Mouse (Mus musculus) naive thymus-derived CD4-positive, alpha-beta T cell, adult 2 months (primary cell): ENCODE measurements at regions not wholly inside any gene's neighbourhood (a gene's known extent, or its start where the extent isn't known, plus 50 kb on each side); places are given as distances from the start of the nearest gene placed in this dataset.
"Not testable (repeated sequence)": the region's sequence is repeated elsewhere in the genome, so short reads cannot be mapped to it uniquely, and the experiment has no call there.

Source experiments
- DNase-seq: peaks from one replicate; pipeline ENCODE4 v3.0.0-alpha.2; 2011; ENCODE audit warnings: low read depth

DNA sequence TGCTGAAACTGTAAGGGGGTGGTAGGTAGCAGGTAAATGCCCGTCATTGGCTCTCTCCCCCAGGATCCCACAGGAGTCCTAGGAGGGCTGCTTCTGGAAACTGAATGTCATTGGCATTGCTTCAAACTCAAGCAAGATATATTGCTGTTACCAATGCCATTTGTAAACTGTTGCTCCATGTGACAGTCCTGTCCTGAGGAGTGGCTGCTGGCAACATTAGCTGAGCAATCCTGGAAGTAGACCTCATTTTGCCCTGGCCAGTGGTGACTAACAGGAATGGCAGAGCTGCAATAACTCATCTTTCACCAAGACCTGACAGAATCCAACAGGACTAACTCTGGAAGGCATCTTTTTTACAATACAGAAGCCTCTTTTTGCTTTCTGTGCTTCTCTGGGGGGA is 143.2 kb downstream of the Gm815 start:
- no peak for DNase-seq

DNA sequence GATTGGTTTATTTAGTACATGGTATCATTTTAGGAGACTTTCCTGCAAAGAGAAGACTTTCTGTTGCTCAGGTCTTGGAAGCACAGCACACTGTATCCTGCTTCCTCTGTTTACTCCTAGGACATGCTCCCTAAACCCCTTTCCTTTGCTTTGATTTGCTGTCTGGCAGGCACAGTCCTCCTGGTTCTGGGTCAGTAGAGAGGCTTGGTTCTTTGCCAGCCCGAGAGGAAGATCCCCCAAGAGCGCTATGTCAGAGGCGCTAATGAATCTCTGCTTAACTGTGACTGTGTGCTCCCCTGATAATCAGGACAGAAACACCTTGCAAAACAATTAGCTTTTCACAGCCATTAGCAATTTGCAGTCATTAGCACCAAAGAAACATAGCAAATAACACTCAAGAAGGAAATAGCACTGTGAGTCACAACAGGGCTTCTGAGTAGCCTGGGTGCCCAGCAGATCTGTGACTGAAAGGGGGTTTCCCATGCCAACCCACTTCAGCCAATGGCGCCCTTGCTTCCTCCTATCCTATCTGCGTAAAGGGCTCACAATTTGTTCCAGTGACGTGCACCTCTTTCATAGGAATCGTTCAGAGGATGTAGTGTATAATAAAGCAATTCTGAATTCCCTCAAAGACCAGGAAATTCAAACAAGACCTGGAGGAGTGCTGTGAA is 145.5 kb downstream of the Gm815 start:
- DNase-seq, result no peak

DNA sequence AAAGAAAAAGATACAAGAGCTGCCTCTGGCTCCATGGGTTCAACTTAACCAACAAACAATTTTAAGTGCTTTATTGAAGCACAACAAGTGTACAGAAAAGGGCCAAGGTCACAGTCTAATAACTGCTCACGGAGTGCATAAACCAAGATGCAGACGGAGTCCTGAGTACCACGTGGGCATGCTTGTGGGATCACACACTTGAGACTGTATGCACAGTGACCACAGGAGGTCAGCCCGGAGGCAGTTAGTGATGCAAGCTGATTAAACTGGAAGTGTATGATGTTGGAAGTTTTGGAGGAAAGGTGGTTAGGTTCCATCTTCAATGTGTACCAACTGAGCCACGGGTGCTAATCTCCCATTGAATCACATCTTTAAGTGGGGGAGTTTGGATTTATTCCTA is 146.9 kb downstream of the Gm815 start:
- no peak for DNase-seq

DNA sequence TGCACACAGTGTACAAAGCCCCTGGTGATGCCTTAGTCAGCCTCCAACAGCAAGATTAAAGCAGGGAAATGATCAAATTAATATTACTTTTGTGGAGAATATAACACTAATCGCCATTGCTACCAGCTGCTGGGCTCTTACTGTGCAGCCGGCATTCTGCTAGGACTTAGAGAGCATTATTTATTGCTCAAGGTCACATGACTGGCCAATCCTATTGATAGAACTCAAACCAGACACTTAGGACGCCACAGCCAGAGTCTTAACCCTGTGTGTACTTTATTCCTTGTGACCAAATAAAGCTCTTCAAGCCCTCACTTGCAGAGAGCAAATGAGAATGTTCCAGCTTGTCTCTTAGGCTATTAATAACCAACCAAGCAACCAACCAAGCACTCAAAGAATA is 152.6 kb downstream of the Gm815 start:
- no peak for DNase-seq

DNA sequence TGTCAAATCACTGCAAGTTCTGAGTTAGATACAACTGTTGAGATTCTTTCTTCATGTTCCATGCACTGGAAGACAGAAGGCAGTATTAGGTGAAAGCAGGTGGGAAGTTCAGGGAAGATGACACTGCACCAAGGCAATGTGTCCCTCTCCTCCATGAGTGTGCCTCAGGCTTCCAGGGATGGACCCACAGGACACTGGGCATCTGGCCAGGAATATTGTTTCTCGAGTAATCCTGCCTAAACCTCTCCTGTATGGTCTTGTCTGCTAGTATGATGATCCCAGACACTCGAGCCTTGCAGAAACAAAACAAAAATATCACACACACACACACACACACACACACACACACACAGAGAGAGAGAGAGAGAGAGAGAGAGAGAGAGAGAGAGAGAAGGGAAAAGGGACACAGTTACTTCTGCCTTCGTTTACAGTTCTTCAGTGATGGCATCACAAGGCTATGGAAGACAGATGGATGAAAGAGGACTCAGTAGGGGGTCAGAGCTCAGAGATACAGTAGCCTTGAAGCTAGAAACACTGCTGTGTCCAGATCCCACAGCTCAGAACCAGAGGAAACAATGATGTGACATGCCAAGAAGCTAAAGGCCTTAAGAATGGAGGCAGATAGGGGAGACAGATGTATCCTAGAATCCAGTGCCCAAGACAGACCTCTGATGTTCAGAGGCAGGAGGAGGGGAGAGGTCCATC is 154.8 kb downstream of the Gm815 start:
- no peak for DNase-seq

DNA sequence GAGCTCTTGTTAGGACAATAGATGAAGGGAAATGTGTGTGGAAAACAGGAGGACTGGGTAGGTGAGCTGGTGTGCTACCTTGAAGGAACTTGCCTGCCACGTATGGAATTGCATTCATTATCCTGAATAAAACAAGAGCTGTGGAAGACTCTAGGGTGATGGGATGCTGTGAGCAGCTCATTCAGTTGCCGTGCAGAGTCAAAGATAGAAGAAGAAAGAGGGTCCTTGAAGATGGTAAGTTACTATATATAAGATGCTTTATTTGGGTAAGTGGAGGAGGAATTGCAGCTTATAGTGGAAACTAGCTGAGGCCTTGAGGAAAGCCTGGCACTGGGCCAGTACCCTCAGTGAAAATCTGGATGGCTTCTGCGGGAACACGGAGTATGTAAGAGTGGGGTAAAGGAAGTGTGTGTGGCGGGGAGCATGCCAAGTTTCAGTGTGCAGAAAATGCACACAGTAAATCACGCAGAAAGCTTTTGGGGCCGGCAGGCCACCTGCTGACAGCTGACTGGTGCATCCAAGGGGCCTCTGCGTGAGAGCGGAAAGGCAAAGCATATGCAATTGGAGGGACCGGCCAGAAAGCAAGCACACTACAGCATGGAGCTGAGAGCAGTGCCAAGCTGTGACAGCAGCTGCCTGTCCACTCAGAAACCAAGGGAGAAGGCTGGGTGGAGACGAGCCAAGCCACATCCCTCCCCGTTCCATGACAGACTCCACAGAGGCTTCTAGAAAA is 149.7 kb upstream of the Vldlr start:
- no peak for DNase-seq

DNA sequence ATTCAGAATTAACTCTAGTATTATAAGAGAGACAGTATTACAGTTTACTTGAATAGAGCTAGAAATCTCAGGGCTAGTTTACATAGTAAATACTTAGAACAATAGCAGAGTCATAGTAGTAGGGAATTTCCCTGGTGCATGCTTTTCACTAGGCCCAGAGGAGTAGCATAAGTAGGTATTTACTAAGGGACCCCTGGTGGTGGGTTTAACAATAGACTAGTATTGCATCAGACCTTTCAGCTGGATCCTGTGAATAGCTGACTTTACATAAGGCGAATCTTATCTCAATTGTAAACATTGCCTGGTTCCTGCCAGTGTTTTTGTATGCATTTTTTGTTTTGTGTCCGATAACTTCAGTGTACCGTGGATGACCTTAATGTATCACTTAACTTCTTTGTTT is 143.0 kb upstream of the Vldlr start:
- DNase-seq, result no peak

DNA sequence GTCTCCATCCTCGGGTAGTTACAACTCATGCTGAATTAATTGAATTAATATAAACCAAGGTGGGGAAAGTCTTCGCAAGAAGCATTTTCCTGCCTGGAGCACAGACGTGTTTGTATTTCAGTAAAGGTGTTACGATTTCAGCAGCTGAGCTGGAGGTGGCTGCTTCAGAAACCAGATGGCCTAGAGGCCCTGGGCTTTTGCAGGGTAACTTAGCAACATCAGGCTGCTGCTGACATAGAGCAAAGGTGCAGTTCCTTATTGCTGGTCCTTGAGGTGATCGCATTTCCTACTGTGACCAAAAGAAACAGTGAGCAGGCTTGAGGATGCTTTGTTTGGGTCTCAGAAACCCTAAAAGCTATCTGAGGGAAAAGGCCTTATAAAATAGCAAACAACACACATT is 141.3 kb upstream of the Vldlr start:
- DNase-seq, result no peak

DNA sequence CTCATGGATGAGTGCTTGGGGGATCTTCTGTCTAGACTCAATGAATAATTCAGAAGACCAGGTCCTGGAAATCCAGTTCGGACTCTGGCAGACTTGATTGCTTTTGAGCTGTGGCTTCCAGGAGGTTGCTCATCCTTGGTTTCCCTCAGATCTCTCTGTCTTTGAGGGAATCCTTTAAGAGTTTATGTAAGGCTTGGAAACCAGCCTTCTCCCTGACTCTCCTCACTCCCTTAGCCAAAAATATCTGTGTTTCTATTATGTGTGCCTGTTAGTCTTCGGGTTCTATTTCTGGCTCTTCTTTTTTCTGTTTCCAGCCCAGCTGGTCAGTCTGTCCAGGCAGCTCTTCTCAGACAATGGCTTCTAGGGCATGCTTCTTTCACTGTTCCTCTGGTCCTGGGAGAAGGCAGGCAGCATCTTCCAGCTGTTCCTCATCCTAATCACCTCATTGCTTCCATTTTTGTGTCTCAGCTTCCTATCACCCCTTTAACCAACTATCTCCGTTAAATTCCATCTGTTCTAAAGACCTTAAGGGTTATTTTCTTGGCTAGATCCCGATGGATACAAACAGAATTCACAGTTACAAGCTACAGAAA is 139.3 kb upstream of the Vldlr start:
- DNase-seq, result no peak

DNA sequence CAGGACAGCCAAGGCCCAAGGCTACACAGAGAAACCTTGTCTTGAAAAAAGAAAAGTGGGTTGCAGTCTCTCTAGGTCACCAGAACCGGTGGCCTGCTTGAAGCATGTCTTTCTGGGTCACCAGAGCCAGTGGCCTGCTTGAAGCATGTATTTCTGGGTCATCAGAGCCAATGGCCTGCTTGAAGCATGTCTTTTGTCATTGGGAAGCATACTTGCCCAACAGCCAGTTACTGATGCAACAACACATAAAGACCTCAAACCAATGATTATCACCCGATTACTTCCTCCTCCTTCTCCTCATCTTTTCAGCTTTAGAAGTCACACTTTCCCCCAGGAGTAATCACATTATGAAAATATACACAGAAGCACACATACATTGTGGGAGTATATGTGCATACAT is 128.9 kb upstream of the Vldlr start:
- no peak for DNase-seq

DNA sequence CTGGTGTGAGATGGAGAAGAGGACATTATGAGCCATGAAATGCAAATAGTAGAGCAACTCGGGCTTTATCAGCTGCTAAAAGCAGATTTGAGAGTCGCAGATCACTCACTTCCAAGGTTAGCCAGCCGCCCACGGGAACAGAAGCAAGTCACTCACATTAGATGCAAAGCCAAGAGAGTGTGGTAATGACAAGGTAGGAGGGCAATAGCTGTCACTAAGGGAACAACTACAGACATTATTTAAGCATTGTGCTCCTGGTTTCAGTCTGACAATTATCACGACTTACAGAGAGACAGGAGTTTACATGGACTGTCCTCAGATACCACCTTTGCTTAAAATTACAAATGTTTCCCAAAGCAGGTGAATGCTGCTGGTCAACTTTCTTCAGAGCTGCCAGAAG is 128.5 kb upstream of the Vldlr start:
- no peak for DNase-seq

DNA sequence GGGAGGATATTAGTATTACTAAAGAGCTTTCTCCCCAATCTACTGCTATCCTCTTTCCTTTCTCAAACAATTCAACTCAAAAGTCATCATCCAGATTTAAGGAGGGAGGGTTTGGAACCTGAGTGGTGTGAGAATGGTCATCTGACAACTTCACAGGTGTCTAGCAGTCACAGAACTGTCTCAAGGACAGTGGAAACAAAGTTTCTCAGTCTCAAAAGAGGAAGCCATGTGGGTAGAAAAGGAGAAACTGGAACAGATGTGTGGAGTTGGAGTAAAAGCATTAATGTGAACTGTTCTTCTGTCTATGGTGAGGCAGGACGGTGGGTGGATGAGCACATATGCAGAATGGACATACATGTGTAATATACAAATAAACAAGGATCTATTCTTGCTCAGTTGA is 127.2 kb upstream of the Vldlr start:
- DNase-seq, result no peak

DNA sequence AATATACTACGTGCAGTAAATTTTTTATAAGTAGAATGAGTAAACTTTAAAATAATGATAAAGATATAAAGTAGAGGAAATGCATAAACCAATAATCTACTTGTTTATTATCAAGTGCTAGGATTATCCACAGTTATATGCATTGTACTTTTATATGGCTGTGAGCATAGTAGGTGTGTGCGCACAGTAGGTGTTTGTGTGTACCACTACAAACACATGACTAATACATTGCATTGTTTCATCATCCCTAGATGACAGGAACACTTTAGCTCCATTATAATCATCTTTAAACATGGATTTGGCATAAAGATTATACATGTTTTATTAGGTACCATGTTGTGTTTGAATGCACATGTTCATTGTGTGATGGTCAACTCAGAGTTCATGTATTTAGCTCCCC is 124.7 kb upstream of the Vldlr start:
- no peak for DNase-seq

DNA sequence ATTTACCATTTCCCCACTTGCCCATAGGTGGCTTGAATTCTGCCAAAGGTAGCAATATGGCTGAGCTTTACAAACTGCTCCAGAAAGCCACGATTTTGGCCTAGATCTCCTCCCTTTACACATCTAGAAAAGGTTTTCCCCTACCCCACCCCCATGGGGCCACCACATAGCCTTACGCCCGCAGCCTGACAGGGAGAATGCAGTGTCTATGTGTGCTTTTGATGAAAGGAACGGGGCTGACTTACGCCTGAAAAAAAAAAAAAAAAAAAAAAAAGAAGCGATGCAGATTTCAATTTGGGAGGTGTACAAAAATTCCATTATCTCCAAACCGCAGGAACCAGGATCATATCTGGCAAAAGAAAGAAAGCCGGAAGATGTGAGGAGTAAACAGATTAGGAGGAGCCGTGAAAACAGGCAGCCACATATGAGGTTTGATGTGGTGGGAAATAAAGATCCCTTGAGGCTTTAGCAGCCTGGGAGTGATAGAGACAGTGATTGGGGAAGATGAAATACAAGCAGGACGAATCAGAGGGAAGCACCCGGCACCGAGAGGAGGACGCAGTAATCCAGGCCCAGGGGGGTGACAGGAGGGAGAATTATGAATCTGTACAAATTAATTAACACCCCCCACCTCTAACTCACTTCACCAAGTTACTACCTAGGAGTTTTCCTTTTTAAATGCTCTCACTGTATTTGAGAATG is 121.4 kb upstream of the Vldlr start:
- no peak for DNase-seq

DNA sequence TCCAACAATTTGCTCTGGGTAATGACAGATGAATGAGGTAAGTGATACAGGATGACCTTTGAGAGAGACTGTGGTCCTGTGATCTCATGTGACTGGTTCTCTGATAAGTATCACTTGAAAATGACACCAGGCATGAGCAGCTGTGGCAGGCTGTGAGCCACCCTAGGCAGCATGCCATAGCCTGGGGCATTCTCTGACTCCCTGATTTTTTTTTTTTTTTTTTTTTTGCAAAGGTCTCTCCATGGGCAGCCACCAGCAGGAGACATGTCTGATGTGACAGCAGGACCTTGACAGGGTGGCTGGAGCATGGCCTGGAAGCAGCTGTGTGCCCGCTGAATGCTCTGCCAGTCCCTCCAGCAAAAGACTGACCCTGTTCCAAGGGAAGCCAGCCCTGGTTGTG is 116.4 kb upstream of the Vldlr start:
- DNase-seq, result no peak

DNA sequence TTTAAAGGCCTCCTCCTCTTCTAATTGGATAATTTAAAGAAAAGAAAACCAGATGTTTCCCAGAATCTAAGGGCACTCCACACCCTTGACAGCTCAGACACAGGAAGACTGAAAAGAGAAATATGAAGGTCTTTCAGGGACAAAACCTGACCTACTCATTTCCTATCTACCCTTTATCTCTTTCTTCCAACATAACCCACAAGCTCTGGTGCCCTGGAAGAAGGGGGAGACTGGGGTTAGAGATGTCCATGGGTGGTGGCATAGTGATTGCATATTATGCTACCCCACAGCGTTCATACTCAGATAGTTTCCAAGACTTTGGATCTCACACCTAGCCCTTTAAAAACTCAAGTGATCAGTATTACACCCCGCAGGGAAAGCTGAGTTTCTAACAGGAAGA is 105.8 kb upstream of the Vldlr start:
- no peak for DNase-seq

DNA sequence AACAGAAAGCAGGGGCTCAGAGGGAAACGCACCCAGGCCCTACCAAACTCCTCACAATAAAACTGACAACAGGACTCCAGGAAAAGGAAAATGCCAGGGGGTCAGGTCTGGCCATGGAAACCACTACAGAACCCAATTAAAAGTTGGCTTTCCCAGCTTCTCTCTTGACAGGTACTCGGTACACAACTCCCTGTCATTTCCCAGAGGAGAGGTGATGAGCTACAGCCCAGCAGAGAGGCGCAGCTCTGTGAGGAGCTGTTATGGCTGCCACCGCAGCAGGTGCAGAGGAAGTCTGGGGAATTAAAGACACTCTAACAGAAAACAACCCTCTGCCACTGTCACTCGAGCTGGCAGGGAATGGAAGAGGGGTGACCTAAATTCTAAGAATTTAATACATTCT is 95.4 kb upstream of the Vldlr start:
- DNase-seq, result no peak

DNA sequence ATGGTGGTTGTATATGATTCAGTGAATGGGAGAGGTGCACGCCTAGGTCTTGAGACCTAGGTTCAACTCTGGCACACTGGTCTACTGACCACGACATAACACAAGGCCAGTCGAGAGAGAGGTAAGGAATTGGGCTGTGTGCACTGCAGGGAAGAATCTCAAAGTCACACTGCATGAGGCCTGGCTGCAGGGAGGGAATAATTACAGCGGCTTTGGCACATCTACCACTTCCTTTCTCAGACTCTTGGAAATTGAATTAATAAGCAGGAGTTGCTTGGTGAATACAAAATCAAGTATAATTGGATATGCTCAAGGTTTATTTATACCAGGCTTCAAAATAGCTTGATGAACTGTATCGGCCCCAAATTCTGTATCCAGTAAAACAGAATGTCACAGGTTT is 93.9 kb upstream of the Vldlr start:
- DNase-seq, result no peak

DNA sequence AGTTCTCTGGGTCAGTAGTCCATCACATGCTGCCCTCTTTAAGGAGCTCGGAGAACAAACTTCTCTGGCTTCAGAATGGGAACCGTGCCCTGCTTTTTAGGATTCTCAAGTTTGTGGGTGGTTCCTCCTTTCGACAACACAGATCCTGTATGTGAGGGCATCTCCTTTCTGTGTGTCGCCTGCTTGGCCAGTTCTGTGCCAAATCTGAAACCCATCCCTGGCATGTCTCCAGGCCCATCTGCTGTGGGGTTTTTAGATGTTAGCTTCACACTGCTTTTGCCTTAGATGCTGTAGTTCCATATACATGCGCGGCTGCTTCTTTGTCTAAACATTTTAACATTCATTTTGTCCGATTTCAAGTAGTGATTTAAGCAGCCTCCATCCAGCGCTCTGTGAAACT is 93.0 kb upstream of the Vldlr start:
- DNase-seq, result no peak

DNA sequence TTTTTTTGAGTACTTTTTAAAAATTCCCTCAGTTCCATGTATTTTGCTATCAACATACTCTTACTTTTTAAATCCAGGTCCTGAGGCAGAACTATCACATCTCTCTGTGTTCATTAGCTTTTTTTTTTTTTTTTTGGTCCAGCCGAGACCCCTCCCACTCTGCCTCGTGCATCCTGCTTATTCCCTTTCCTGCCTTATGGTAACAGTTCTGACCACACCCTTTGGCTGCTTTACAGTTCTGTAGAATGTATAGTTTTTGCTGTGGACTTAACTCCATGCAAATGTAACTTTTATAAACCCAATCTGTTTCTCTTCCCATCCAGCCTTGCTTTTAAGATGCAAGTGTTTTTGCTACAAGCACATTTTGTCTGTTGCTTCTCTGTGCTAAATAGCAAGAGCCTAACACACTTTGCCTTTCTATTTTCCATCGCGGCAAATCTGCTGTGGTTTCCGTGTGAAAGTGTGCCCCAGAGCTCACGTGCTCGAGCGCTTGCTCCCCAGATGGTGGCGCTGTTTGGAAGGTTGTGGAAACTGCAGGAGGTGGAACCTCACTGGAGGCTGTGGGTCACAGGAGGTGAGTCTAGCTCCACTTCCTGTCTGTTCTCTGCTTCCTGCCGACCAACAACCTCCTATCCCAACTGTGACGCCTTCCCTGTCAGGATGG is 92.3 kb upstream of the Vldlr start:
- peak; percentile 17 for DNase-seq

DNA sequence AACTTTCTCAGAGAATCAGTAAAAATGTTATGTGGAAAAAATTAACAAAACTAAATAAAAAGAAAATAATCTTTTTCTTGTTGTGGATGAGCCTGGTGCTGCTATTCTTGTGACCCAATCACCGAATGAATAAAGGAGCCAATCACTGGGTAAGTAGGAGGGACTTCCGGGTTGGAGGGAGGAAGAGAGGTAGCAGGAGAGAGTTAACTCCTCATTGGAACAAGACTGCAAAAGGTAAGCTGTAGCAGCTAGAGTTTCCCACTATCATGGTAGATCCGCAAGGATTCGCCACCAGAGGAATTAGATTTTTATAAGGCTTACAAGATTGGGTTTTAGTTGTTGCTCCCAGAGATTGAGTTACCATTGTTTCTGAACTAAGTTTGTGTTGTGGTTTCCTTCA is 87.8 kb upstream of the Vldlr start:
- DNase-seq, result not testable (repeated sequence)

DNA sequence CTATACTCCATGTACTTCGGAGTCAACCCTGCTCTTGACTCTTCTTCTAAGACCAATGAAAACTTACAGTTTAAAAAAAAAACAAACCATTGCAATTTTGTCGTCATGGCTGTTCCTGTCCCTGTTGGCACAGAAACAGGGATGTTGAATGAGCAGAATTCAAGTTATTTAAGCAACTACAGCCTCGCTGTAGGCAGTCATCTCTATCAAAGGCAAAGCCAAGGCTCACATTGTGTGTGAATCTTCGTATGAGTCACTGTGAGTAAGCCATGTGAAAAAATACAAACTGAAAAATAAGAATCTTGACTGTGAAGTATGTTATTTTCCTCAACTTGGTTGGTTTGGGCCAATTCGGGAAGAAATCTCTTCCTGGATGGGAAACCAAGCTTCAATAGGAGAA is 81.9 kb upstream of the Vldlr start:
- no peak for DNase-seq
